Mouse (Mus musculus) ES-E14 (cell line): ENCODE data around the gene Kantr. TPM values are rescaled to one million over a fixed set of nuclear protein-coding genes. Genes with fewer than 3 reads are reported as not detected.
"Not testable (repeated sequence)": the region's sequence is repeated elsewhere in the genome, so short reads cannot be mapped to it uniquely, and the experiment has no call there.

Experiments
- DNase-seq: peaks from one replicate; pipeline ENCODE4 v3.0.0-alpha.2; 2013; ENCODE audit warnings: low read depth, low spot score
- H3K27ac ChIP-seq: 2 replicates; pipeline ENCODE4 v1.5.1; 2012; ENCODE audit warnings: low read depth, mild to moderate bottlenecking, low read length, moderate library complexity, mixed read lengths; ENCODE audit not compliant: poor library complexity, insufficient read depth, severe bottlenecking
- H3K36me3 ChIP-seq: 2 replicates; pipeline ENCODE4 v1.6.1; 2012; ENCODE audit warnings: mild to moderate bottlenecking, low read length, moderate library complexity, mixed read lengths; ENCODE audit not compliant: control insufficient read depth, poor library complexity, insufficient read depth, severe bottlenecking
- H3K4me1 ChIP-seq, 2 experiments: fragments of 150-350 bp in 1 of 2; sonication (generic) in 1 of 2; 2 replicates each; pipeline ENCODE4 v1.6.1; 2012; ENCODE audit warnings: low read length in 2 of 2, mild to moderate bottlenecking in 1 of 2, mixed read lengths in 1 of 2; ENCODE audit not compliant: control insufficient read depth in 2 of 2, insufficient read depth in 2 of 2, poor library complexity in 1 of 2
- H3K4me3 ChIP-seq, 2 experiments: fragments of 150-350 bp in 1 of 2; sonication (generic) in 1 of 2; 2 replicates each; pipeline ENCODE4 v1.5.1; 2012; ENCODE audit warnings: low read length in 2 of 2, low read depth in 1 of 2, mild to moderate bottlenecking in 1 of 2, mixed read lengths in 1 of 2; ENCODE audit not compliant: insufficient read depth in 1 of 2, poor library complexity in 1 of 2, severe bottlenecking in 1 of 2
- H3K9ac ChIP-seq: 2 replicates; pipeline ENCODE4 v1.6.1; 2012; ENCODE audit warnings: low read depth, mild to moderate bottlenecking, low read length, mixed read lengths; ENCODE audit not compliant: poor library complexity, insufficient read depth, severe bottlenecking
- H3K9me3 ChIP-seq: fragments of 150-350 bp; sonication (generic); 2 replicates; pipeline ENCODE4 v1.6.1; 2012; ENCODE audit warnings: low read depth, mild to moderate bottlenecking, low read length; ENCODE audit not compliant: control insufficient read depth, insufficient read depth
- CHD2 ChIP-seq: IDR thresholded peaks from 2 replicates; pipeline ENCODE4 v1.6.1; 2014; ENCODE audit warnings: mild to moderate bottlenecking, low read depth, low read length, inconsistent platforms
- HCFC1 ChIP-seq: IDR thresholded peaks from 2 replicates; pipeline ENCODE4 v1.6.1; 2012; ENCODE audit warnings: low read length, inconsistent platforms, borderline replicate concordance; ENCODE audit not compliant: insufficient read depth
- MAFK ChIP-seq: IDR thresholded peaks from 2 replicates; pipeline ENCODE4 v1.6.1; 2014; ENCODE audit warnings: mild to moderate bottlenecking, low read depth, low read length, inconsistent platforms; ENCODE audit not compliant: insufficient read depth
- ZC3H11A ChIP-seq: IDR thresholded peaks from 2 replicates; pipeline ENCODE4 v1.6.1; 2012; ENCODE audit warnings: low read depth, mild to moderate bottlenecking, inconsistent platforms, low read length, borderline replicate concordance
- ZNF384 ChIP-seq: IDR thresholded peaks from 2 replicates; pipeline ENCODE4 v1.6.1; 2012; ENCODE audit warnings: low read depth, low read length, inconsistent platforms
- in situ Hi-C, 2 experiments: fragments of 600-800 bp; cut with MboI; formaldehyde crosslinking; loops; one replicate each; pipeline ENCODE4 v1.15.1; 2025; ENCODE audit warnings: low sequenced_read_pairs in 2 of 2, inconsistent platforms in 1 of 2; ENCODE audit not compliant: unreplicated experiment in 2 of 2
- total RNA-seq: library from RNA; depleted of rRNA; stranded (reverse); fragments of 300-350 nt; gene quantifications from 2 replicates; pipeline ENCODE4 v1.2.3, GENCODE M21; 2012

Gene Kantr
- total RNA-seq, 1 experiment: 3.7 TPM

DNA sequence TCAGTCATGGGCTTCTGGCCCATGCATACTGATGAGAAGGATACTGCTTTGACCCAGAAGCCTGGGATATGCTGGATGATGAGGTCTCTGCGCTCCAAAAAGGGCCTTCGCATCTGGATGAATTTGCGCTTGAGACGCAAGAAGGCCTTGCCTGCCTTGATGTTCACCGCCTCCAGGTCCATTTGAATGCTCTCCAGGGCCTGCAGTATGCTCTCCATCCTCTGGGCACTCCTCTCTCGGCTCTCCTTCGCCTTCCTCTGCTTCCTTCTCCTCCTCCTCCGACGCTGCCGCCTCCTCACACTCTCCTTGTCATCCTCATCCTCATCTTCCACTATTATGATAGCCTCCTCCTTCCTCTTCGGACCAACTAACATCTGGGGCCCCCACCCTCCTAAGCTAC lies 14.2 kb upstream of the Kantr start:
- peak overlapping the region; percentile 91 for H3K9ac ChIP-seq
- H3K4me3 ChIP-seq: peak overlapping the region; percentile 82 to 88
- in situ Hi-C loops: no loop called here
- peaks cover 3% of the 10 kb centered on the region for H3K36me3 ChIP-seq
- no peak overlapping the region for H3K27ac ChIP-seq
- no peaks in the 10 kb centered on the region for H3K9me3 ChIP-seq
- DNase-seq: no peak
- TF ChIP-seq HCFC1 (no peak), ZC3H11A (no peak)
- no peaks in the 10 kb centered on the region for H3K4me1 ChIP-seq

DNA sequence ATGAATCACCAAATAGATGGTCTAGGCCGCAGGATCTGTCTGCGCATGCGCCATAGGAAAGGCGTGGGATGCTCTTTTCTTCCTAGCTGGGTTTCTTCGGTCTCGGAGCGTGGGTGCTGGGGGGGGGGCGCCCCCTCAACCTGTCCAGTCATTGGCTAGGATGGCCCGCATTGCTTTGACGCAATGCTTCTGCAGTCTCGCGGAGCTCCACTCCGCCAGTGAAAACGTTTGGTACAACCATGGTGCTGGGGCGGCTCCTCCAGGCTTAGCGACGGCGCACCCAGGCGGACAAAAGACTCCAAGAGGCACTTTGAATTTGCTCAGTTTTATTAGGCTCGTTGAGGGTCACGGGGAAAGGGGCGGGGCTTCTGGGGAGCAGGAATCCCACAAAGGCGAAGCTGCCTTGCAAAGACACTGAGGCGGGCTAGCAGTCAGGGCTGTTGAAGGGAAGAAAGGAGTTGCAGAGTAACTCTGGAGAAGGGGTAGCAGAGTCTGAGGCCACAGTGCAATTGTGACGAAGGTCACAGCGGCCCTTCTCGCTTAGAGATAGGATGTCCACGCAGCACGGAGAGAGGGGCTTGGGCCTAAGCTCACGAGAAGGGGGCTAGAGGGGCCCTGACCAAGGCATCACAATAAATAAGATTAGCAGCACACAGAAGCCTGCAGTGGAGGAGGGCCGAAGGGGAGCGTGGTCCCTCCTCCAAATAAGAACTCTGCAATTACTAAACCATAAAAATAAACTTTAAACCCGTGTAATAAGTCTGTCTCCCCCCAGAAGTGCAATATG lies 9.4 kb upstream of the Kantr start:
- in situ Hi-C loops: no loop called here
- peak; percentile 85 for DNase-seq
- Histone ChIP-seq H3K9ac (peak overlapping the region; percentile 83), H3K27ac (peak overlapping the region; percentile 50), H3K9me3 (no peaks in the 10 kb centered on the region), H3K4me3 (peak overlapping the region; percentile 64 to 66), H3K4me1 (no peaks in the 10 kb centered on the region), H3K36me3 (peaks cover 3% of the 10 kb centered on the region)
- no peak for TF ChIP-seq ZC3H11A
- peak; percentile 77 for TF ChIP-seq CHD2
- TF ChIP-seq HCFC1: no peak
- TF ChIP-seq MAFK: no peak

DNA sequence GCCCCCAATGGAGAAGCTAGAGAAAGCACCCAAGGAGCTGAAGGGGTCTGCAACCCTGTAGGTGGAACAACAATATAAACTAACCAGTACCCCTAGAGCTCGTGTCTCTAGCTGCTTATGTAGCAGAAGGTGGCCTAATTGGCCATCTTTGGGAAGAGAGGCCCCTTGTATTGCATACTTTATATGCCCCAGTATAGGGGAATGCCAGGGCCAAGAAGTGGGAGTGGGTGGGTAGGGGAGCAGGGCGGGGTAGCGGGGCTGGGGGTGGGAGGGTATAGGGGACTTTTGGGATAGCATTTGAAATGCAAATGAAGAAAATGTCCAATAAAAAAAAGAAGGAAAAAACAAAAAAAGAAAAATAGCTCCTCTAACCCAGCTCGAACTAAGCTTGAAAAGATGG lies 8.8 kb upstream of the Kantr start:
- Histone ChIP-seq H3K9ac (peak overlapping the region; percentile 83; the same call in 1 of the 2 replicates), H3K4me3 (peak overlapping the region; percentile 52 to 66)
- H3K4me1 ChIP-seq, H3K9me3 ChIP-seq, in situ Hi-C loops, DNase-seq, H3K27ac ChIP-seq, H3K36me3 ChIP-seq: not testable (repeated sequence)

DNA sequence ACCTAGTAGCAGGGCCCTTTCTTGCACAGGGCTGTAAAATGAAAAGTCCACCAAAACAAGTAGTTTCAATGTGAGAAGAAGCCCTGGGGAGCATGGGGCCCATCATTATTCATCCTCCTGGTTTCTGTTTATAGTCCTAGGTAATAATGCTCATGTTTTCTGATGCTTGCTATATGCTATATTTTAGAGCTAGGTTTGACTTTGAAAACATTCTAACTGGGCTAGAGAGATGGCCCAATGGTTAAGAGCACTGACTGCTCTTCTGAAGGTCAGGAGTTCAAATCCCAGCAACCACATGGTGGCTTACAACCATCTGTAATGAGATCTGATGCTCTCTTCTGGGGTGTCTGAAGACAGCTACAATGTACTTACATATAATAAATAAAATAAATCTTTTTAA lies 2.1 kb upstream of the Kantr start:
- in situ Hi-C loops, H3K4me3 ChIP-seq, H3K9ac ChIP-seq, H3K4me1 ChIP-seq, H3K9me3 ChIP-seq, DNase-seq, H3K36me3 ChIP-seq, H3K27ac ChIP-seq: not testable (repeated sequence)

DNA sequence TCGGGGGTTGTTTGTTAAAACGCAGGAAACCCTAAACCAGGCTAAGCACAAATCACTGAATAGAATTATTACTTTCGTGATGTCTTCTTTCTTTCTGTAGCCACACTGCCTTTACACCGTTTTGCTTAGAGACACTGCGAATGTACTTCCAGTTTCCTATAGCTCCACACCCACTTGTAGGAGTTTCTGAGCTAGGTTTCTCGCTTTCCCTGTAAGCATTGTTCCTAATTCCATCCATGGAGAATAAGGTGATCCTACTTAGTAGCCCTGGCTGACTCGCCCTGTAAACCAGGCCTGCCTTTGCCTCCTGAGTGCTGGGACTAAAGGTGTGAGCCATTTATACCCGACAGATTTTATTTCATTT lies 376 bp upstream of the Kantr start:
- in situ Hi-C loops: no loop called here

More for the DNA sequence above, 376 bp upstream of the Kantr start:
- no peak overlapping the region for H3K27ac ChIP-seq
- H3K9me3 ChIP-seq: no peaks in the 10 kb centered on the region
- H3K4me3 ChIP-seq: peak overlapping the region in 1 of 2 experiments; percentile 92; a peak in 2 of 4 replicates
- TF ChIP-seq ZC3H11A (no peak), MAFK (no peak), HCFC1 (no peak), ZNF384 (no peak), CHD2 (no peak)
- no peak for DNase-seq
- no peaks in the 10 kb centered on the region for H3K4me1 ChIP-seq
- no peaks in the 10 kb centered on the region for H3K36me3 ChIP-seq
- H3K9ac ChIP-seq: peak overlapping the region; percentile 14; the same call in 1 of the 2 replicates
